Mouse (Mus musculus): Measurements from ENCODE around the gene Elf5. TPM values are rescaled to one million over a fixed set of nuclear protein-coding genes. Genes with fewer than 3 reads are reported as not detected.
A peak's percentile ranks its signal among the peaks of the same experiment; 100 is the strongest.

Gene Elf5
- polyA plus RNA-seq, 1 experiment from 2014 or later = not detected

- no peak overlapping the region for H3K4me2 ChIP-seq (ENCODE audit: low read length)
- no peaks in the 10 kb centered on the region for H3K4me1 ChIP-seq (replicated peaks; ENCODE audit: control insufficient read depth, insufficient read depth, low read length)
- H3K27ac ChIP-seq (ENCODE audit: low read length) = no peak overlapping the region
- no peaks in the 10 kb centered on the region; the same call in 1 of the 2 replicates for H3K36me3 ChIP-seq (ENCODE audit: control insufficient read depth, insufficient read depth)
- WGBS = 65% methylated on average over 14 of the region's 14 CpGs
- no peaks in the 10 kb centered on the region for H3K27me3 ChIP-seq (replicated peaks; ENCODE audit: control insufficient read depth, insufficient read depth, low read length)
- H3K4me3 ChIP-seq (replicated peaks; ENCODE audit: low read length) = no peak overlapping the region
- ATAC-seq = no peak
- H3K9ac ChIP-seq (replicated peaks; ENCODE audit: low read depth, low read length) = no peak overlapping the region
- no peaks in the 10 kb centered on the region for H3K9me3 ChIP-seq (ENCODE audit: control insufficient read depth, low read length)
These were observed 37.6 kb downstream of the Elf5 start for GRCm38 (mm10) chr2:103448947-103449560.

GRCm38 (mm10) chr2:103449813-103450212 is 38.3 kb downstream of the Elf5 start:
- 90% methylated on average over 7 of the region's 7 CpGs for WGBS
- Histone ChIP-seq H3K9me3 (ENCODE audit: control insufficient read depth, low read length) (no peaks in the 10 kb centered on the region), H3K4me3 (replicated peaks; ENCODE audit: low read length) (no peak overlapping the region), H3K27ac (ENCODE audit: low read length) (no peak overlapping the region), H3K27me3 (replicated peaks; ENCODE audit: control insufficient read depth, insufficient read depth, low read length) (no peaks in the 10 kb centered on the region), H3K4me1 (replicated peaks; ENCODE audit: control insufficient read depth, insufficient read depth, low read length) (no peaks in the 10 kb centered on the region), H3K9ac (replicated peaks; ENCODE audit: low read depth, low read length) (no peak overlapping the region), H3K36me3 (ENCODE audit: control insufficient read depth, insufficient read depth) (peaks cover 4% of the 10 kb centered on the region), H3K4me2 (ENCODE audit: low read length) (no peak overlapping the region)
- no peak for ATAC-seq

- Histone ChIP-seq H3K27me3 (replicated peaks; ENCODE audit: control insufficient read depth, insufficient read depth, low read length) (no peaks in the 10 kb centered on the region), H3K9ac (replicated peaks; ENCODE audit: low read depth, low read length) (no peak overlapping the region), H3K36me3 (ENCODE audit: control insufficient read depth, insufficient read depth) (peaks cover 8% of the 10 kb centered on the region), H3K4me3 (replicated peaks; ENCODE audit: low read length) (no peak overlapping the region), H3K9me3 (ENCODE audit: control insufficient read depth, low read length) (no peaks in the 10 kb centered on the region), H3K4me2 (ENCODE audit: low read length) (no peak overlapping the region), H3K27ac (ENCODE audit: low read length) (no peak overlapping the region), H3K4me1 (replicated peaks; ENCODE audit: control insufficient read depth, insufficient read depth, low read length) (no peaks in the 10 kb centered on the region)
- 92% methylated on average over 8 of the region's 8 CpGs for WGBS
- no peak for ATAC-seq
These were observed 38.8 kb downstream of the Elf5 start for GRCm38 (mm10) chr2:103450267-103450666.

DNA sequence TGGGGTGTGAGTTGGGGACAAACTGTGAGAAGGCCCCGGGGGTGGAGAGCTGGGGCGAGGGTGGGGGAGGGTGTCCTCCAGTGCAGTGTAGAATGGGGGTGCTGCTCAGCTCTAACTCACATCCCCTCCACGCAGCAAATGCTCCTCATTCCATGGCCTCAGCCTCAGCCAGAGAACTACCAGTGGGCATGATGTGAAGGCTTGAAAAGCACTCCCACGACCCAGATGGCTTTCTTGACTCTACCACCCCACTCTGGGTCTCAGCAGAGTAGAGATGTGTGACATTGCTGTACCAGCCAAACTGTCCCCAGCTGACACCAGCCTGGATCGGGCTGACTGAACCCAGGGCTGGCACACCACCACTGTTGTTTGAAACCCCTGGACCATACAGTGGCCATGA is 41.1 kb downstream of the Elf5 start:
- no peak overlapping the region for H3K27ac ChIP-seq (ENCODE audit: low read length)
- H3K4me1 ChIP-seq (replicated peaks; ENCODE audit: control insufficient read depth, insufficient read depth, low read length) = no peaks in the 10 kb centered on the region
- H3K4me2 ChIP-seq (ENCODE audit: low read length) = no peak overlapping the region
- 86% methylated on average over 5 of the region's 5 CpGs for WGBS
- ATAC-seq = no peak
- H3K36me3 ChIP-seq (ENCODE audit: control insufficient read depth, insufficient read depth) = peaks cover 10% of the 10 kb centered on the region
- H3K9me3 ChIP-seq (ENCODE audit: control insufficient read depth, low read length) = no peaks in the 10 kb centered on the region
- no peaks in the 10 kb centered on the region for H3K27me3 ChIP-seq (replicated peaks; ENCODE audit: control insufficient read depth, insufficient read depth, low read length)
- no peak overlapping the region for H3K9ac ChIP-seq (replicated peaks; ENCODE audit: low read depth, low read length)
- H3K4me3 ChIP-seq (replicated peaks; ENCODE audit: low read length) = no peak overlapping the region

GRCm38 (mm10) chr2:103455748-103456147 is 44.3 kb downstream of the Elf5 start:
- Histone ChIP-seq H3K36me3 (ENCODE audit: control insufficient read depth, insufficient read depth) (peaks cover 19% of the 10 kb centered on the region), H3K4me1 (replicated peaks; ENCODE audit: control insufficient read depth, insufficient read depth, low read length) (no peaks in the 10 kb centered on the region), H3K27me3 (replicated peaks; ENCODE audit: control insufficient read depth, insufficient read depth, low read length) (no peaks in the 10 kb centered on the region), H3K9ac (replicated peaks; ENCODE audit: low read depth, low read length) (no peak overlapping the region), H3K4me3 (replicated peaks; ENCODE audit: low read length) (no peak overlapping the region), H3K4me2 (ENCODE audit: low read length) (no peak overlapping the region), H3K9me3 (ENCODE audit: control insufficient read depth, low read length) (no peaks in the 10 kb centered on the region), H3K27ac (ENCODE audit: low read length) (no peak overlapping the region)
- WGBS = 96% methylated on average over 7 of the region's 7 CpGs
- no peak for ATAC-seq

- no peak overlapping the region for H3K4me3 ChIP-seq (replicated peaks; ENCODE audit: low read length)
- no peaks in the 10 kb centered on the region for H3K9me3 ChIP-seq (ENCODE audit: control insufficient read depth, low read length)
- H3K27ac ChIP-seq (ENCODE audit: low read length) = no peak overlapping the region
- no peak overlapping the region for H3K9ac ChIP-seq (replicated peaks; ENCODE audit: low read depth, low read length)
- 18% methylated on average over 10 of the region's 10 CpGs for WGBS
- H3K4me2 ChIP-seq (ENCODE audit: low read length) = no peak overlapping the region
- peak; percentile 54; the same call in 1 of the 2 replicates for ATAC-seq
- no peaks in the 10 kb centered on the region for H3K4me1 ChIP-seq (replicated peaks; ENCODE audit: control insufficient read depth, insufficient read depth, low read length)
- peaks cover 19% of the 10 kb centered on the region for H3K36me3 ChIP-seq (ENCODE audit: control insufficient read depth, insufficient read depth)
- no peaks in the 10 kb centered on the region for H3K27me3 ChIP-seq (replicated peaks; ENCODE audit: control insufficient read depth, insufficient read depth, low read length)
These were observed 45.2 kb downstream of the Elf5 start for GRCm38 (mm10) chr2:103456646-103457045.

DNA sequence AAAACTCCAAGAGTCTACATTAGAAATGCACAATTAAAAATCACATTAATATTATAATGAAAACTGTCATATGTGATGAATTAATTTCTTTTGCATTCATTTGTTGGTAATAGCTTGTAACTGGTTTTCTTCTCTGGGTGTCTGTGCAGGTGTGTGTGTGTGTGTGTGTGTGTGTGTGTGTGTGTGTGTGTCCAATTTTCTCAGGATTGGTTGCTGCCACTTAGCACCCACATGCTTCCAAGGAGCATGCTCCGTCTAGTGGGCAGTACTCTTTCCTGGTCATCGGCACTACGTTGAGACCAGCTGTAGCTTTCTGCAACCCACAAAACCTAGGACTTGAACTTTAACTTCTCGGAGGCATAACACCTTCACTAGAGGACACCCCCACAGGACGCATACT is 45.6 kb downstream of the Elf5 start:
- Histone ChIP-seq H3K4me1 (replicated peaks; ENCODE audit: control insufficient read depth, insufficient read depth, low read length) (0 out of 2 replicates have a peak, but pooled peaks cover 2% of the 10 kb centered on the region), H3K9me3 (ENCODE audit: control insufficient read depth, low read length) (no peaks in the 10 kb centered on the region), H3K9ac (replicated peaks; ENCODE audit: low read depth, low read length) (no peak overlapping the region), H3K4me3 (replicated peaks; ENCODE audit: low read length) (no peak overlapping the region), H3K27me3 (replicated peaks; ENCODE audit: control insufficient read depth, insufficient read depth, low read length) (no peaks in the 10 kb centered on the region), H3K27ac (ENCODE audit: low read length) (no peak overlapping the region), H3K4me2 (ENCODE audit: low read length) (no peak overlapping the region), H3K36me3 (ENCODE audit: control insufficient read depth, insufficient read depth) (peaks cover 19% of the 10 kb centered on the region)
- peak; percentile 24; the same call in 1 of the 2 replicates for ATAC-seq
- WGBS = 85% methylated on average over 5 of the region's 5 CpGs

DNA sequence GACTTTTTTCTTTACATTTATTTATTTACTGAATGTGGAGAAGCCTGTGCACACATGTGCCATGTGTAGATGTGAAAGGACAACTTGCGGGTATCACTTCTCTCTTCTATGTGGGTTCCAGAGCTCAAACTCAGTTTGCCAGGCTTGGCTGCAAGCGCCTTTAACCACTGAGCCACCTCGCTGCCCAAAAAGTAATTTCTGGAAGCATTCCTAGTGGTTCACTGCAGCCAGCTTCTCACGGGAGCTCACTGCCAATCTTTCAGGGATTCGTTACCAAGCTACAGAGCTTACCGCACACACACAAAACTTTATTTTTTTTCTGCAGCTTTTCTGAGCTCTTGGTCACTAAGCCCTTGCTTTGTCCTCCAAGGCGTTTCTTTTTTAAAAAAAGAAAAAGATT is 46.1 kb downstream of the Elf5 start:
- Histone ChIP-seq H3K27me3 (replicated peaks; ENCODE audit: control insufficient read depth, insufficient read depth, low read length) (no peaks in the 10 kb centered on the region), H3K9me3 (ENCODE audit: control insufficient read depth, low read length) (no peaks in the 10 kb centered on the region), H3K4me1 (replicated peaks; ENCODE audit: control insufficient read depth, insufficient read depth, low read length) (0 out of 2 replicates have a peak, but pooled peaks cover 3% of the 10 kb centered on the region), H3K4me2 (ENCODE audit: low read length) (no peak overlapping the region), H3K36me3 (ENCODE audit: control insufficient read depth, insufficient read depth) (peaks cover 23% of the 10 kb centered on the region), H3K9ac (replicated peaks; ENCODE audit: low read depth, low read length) (no peak overlapping the region), H3K4me3 (replicated peaks; ENCODE audit: low read length) (no peak overlapping the region), H3K27ac (ENCODE audit: low read length) (no peak overlapping the region)
- ATAC-seq = 0 out of 2 replicates have a peak, but pooled peaks have one; percentile 10
- WGBS = 70% methylated on average over 7 of the region's 7 CpGs

DNA sequence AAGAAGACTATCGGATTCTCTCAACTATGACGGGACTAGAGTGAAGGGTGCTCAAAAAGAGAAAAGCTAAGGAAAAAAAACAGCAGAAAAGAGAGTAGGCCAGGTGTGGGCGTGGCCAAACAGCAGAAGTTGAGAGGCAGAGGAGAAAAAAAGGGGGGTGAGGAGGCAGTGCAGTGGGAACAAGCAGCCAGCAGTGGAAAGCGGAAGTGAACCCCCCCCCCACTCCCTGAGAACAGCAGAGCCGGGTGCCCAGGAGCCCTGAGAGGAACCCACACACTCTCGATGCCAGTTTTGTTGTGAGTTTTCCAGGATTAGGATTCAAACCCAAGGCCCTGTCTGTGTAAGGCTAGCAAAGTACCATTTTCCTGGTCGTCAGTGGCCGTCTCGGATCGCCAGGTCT is 47.6 kb downstream of the Elf5 start:
- H3K27me3 ChIP-seq (replicated peaks; ENCODE audit: control insufficient read depth, insufficient read depth, low read length) = no peaks in the 10 kb centered on the region
- no peak overlapping the region for H3K4me3 ChIP-seq (replicated peaks; ENCODE audit: low read length)
- H3K27ac ChIP-seq (ENCODE audit: low read length) = no peak overlapping the region
- no peak overlapping the region for H3K9ac ChIP-seq (replicated peaks; ENCODE audit: low read depth, low read length)
- no peak for ATAC-seq
- 0 out of 2 replicates have a peak, but pooled peaks cover 3% of the 10 kb centered on the region for H3K4me1 ChIP-seq (replicated peaks; ENCODE audit: control insufficient read depth, insufficient read depth, low read length)
- peaks cover 27% of the 10 kb centered on the region for H3K36me3 ChIP-seq (ENCODE audit: control insufficient read depth, insufficient read depth)
- 96% methylated on average over 10 of the region's 10 CpGs for WGBS
- H3K9me3 ChIP-seq (ENCODE audit: control insufficient read depth, low read length) = no peaks in the 10 kb centered on the region
- no peak overlapping the region for H3K4me2 ChIP-seq (ENCODE audit: low read length)

Data from forebrain, embryonic 16.5 days (tissue).